Mouse (Mus musculus) thymus, postnatal 10 days (tissue): Measurements from ENCODE around the gene Cfap77.

Experiments used
- DNase-seq, 2 experiments: peaks; one replicate each; pipeline ENCODE4 v3.0.0; 2021; ENCODE audit warnings: low spot score in 2 of 2

The Cfap77 gene

DNA sequence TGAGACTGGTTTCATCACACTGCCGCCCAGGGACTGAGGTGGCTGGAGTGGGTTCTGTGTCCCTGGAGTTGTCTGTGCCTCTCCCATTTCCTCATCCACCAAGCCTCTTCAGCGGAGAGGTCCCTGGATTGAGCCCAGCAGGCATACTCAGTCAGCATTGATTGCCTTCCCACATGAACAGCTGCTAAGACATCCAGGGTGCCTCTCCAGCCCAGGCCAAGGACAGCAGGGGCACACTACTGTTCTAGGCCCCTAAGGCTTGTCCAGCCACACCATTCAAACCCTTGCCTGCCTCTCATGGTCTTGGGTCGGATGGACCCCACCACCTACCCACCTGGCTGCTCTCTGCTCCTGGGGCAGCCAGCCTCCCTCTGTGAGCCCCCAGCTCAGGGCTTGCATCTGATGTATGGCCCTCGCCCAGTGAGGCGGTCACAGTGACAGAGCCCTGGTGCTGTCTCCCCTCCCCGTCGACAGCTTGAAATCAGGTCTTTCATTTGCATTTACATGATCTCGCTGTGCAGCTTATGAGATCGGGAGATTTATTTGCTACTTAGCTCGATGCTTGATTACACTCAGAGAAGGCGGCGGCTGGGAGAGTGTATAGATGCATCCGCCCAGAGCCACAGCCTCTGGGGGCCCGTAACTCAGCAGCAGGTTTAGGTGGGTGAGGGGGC, 57.6 kb downstream of the Cfap77 start:
- DNase-seq, result no peak

GRCm38 (mm10) chr2:28995436-28995835, 59.4 kb downstream of the Cfap77 start:
- DNase-seq, result no peak

- DNase-seq, result no peak
These were observed 60.9 kb downstream of the Cfap77 start for GRCm38 (mm10) chr2:28994014-28994413.

DNA sequence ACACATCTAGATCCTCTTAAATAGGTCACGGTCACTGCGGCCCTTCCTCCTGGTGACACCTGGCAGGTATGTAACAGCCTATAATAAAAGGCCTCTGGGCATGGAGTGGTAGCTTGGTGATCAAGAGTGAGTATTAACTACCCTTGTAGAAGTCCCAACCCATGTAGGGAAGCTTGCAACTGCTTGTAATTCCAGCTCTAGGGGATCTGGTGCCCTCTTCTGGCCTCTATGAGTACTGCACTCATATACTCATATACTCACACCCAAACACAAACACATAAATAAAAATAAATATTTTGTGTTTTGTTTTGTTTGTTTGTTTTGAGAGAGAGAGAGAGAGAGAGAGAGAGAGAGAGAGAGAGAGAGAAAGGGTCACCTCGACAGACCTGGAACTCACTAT, 66.1 kb downstream of the Cfap77 start:
- DNase-seq, result no peak

GRCm38 (mm10) chr2:28980080-28980910, 74.6 kb downstream of the Cfap77 start:
- no peak for DNase-seq

GRCm38 (mm10) chr2:28978461-28978860, 76.4 kb downstream of the Cfap77 start:
- DNase-seq, result no peak

GRCm38 (mm10) chr2:28976635-28977034, 78.2 kb downstream of the Cfap77 start:
- DNase-seq, result peak; percentile 23 to 82

DNA sequence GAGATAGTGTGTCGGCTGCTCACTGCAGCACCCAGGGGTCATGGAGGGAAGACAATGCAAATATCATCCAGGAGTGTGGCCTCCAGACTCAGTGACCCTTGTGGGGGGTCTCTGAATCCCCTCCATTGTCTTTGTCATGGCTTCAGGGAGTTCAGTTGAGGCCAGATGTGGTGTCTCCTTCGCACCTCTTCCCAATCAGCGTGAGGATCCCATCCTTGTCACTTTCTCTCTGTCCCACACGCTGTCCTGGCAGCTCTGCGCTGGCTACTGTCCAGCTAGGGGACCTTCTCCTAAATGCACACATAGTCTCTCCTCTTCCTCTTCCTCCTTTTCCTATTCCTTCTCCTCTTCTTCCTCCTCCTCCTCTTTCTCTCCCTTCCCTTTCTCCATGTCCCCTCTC, 79.3 kb downstream of the Cfap77 start:
- no peak for DNase-seq

- no peak for DNase-seq
These were observed 80.3 kb downstream of the Cfap77 start for GRCm38 (mm10) chr2:28974520-28974919.

GRCm38 (mm10) chr2:28973832-28974450, 80.9 kb downstream of the Cfap77 start:
- DNase-seq, result no peak

GRCm38 (mm10) chr2:28970424-28970823, 84.4 kb downstream of the Cfap77 start:
- no peak for DNase-seq

DNA sequence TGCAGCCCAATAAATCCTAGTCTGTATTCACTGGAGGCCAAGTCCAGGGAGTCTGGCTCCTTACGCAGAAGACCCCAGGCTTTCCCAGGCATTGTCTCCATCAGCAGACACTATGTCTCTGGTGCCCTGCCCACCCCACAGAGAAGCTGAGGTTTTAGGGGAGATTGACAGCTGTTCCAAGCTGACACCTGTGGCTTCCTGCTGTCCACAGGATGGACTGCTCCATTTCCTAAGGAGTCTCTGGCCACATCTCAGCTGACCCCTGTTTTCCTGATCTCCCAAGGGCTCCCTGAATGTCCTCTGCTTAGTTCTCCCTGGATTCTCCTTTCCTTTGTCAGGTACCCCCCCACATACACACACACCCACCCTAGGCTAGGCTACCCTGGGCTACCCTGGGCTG, 86.6 kb downstream of the Cfap77 start:
- no peak for DNase-seq

GRCm38 (mm10) chr2:28966151-28966795, 88.6 kb downstream of the Cfap77 start:
- DNase-seq, result no peak

DNA sequence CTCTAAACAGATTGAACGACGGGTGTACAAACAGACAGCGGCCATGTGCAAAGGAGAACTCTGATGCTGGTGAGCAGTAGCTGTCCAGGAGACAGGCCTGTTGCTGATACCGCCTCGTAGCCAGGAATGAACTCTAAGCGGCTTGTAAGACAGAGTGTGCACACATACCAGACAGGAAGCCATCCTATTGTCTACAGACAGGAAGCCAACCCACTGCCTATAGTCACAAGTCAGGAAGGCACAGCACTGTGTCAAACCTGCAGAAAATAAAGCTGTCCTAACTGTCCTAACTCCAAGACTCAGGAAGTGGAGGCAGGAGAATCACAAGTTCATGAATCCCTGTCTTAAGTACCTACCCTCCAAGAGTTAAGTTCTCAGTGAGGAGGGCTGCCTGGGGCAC, 91.3 kb downstream of the Cfap77 start:
- no peak for DNase-seq

DNA sequence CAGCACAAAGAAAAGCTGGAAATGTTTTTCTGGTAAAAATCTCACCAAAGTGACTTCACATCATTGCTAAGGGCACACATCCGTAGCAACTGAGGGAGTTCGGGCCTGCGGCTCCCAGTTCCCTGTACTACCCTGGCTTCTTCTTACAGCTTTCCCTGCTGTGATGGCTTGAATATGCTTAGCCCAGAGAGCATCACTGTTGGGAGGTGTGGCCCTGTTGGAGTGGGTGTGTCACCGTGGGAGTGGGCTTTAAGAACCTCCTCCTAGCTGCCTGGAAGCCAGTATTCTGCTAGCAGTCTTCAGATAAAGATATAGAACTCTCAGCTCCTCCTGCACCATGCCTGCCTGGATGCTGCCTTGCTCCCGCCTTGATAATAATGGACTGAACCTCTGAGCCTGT, 93.2 kb downstream of the Cfap77 start:
- DNase-seq, result no peak

DNA sequence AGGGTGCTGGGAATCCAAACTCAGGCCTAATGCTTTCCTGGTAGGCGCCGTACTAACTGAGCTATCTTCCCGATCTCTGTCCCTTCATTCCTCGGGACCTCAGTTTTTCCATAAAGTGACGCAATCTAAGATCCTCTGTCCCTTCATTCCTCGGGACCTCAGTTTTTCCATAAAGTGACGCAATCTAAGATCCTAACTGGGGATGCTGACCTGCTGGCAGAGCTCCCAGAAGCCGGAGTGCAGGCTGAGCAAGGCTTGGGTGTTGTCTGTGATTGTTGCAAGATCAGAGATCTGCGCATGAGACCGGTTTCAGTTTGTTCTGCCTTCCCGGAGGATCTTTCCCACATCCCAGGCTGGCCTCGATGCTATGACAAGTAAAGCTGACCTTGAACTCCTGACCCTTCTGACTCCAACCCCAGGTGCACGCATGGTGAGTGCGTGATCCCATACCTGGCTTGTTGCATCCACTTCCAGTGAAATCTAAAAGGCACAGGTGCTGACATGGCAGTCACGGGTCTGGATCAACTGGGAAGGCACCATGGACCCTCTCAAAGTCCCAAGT, 93.8 kb downstream of the Cfap77 start:
- DNase-seq, result no peak

DNA sequence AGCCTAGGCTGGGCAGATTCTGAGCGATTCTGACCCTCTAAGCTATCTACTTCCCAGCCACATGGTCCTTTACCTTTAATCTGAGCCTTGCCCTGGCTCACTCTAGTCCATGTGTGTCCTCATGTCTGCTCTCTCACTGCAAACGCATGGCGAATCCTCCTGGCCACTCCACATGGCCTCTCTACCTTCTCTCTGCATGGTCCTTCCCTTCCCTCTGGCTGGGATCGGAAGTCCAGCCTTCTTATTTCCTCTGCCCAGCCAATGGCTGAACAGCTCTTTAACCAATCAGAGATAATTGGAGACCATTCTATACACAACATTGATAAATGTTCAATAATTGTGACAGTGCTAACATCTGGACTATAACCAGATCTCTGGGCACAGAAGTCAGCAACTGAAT, 98.0 kb downstream of the Cfap77 start:
- no peak for DNase-seq

GRCm38 (mm10) chr2:28954595-28954994, 100.3 kb downstream of the Cfap77 start:
- no peak for DNase-seq

DNA sequence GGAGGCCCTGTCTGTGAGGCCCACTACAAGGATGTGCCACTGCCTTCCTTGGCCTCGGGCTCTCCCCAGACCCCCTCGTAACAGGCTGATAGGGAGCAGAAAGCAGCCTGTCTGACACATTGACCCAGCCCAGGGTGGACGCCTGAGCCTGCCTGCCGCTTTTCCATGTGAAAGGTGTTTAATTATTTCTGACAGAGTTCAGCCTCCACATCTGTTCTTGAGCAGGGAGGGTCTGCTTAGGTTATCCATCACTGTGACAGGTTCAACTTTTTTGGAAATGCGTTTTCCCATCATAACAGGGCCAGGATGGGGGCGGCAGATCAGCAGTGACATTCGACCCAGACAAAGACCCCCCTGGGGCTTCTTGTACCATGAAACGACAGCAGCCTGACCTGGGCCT, 101.9 kb downstream of the Cfap77 start:
- DNase-seq, result no peak

DNA sequence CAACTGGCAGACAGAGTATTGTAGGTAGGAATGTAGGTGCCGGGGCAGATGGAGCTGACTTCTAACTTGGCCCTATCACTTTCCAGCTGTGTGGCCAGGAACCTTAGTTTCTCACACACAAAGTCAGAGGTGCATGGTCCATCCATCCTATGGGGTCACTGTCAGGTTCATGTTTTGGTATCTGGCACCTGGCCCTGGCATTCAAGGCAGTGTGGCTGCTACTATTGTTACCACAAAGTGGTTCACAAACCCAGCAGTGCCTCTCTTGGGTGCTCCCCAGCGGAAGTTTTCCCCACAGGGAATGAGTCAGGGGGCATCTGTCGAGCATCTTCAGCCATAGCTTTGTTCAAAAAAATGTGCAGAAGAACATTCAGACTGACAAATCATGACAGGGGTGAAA, 108.6 kb downstream of the Cfap77 start:
- DNase-seq, result no peak

GRCm38 (mm10) chr2:28945388-28945787, 109.5 kb downstream of the Cfap77 start:
- no peak for DNase-seq
